Mouse (Mus musculus) kidney, embryonic 16.5 days (tissue): ENCODE measurements around the gene S100a6. TPM values are rescaled to one million over a fixed set of nuclear protein-coding genes. Genes with fewer than 3 reads are reported as not detected.
A peak's percentile ranks its signal among the peaks of the same experiment; 100 is the strongest.

ENCODE experiments used
- ATAC-seq: fragments of 200-750 bp; cut with Nextera tagmentation; 2 replicates; pipeline ENCODE4 v1.8.0; 2017; ENCODE audit warnings: moderate TSS enrichment; ENCODE audit not compliant: low FRiP score, low TSS enrichment
- H3K27ac ChIP-seq: fragments of 300-500 bp; sonication (generic); 2 replicates; pipeline ENCODE4 v1.5.1; 2014; ENCODE audit warnings: low read length
- H3K27me3 ChIP-seq: fragments of 300-500 bp; sonication (generic); 2 replicates; pipeline ENCODE4 v1.6.1; 2014; ENCODE audit warnings: low read length, control low read depth, mixed read lengths; ENCODE audit not compliant: insufficient read depth
- H3K36me3 ChIP-seq: fragments of 300-500 bp; sonication (generic); 2 replicates; pipeline ENCODE4 v1.6.1; 2014; ENCODE audit warnings: low read length, control low read depth, mixed read lengths; ENCODE audit not compliant: insufficient read depth
- H3K4me1 ChIP-seq: fragments of 300-500 bp; sonication (generic); 2 replicates; pipeline ENCODE4 v1.6.1; 2014; ENCODE audit warnings: low read length, control low read depth, mixed read lengths; ENCODE audit not compliant: insufficient read depth
- H3K4me2 ChIP-seq: fragments of 300-500 bp; sonication (generic); replicated peaks from 2 replicates; pipeline ENCODE4 v1.6.1; 2014; ENCODE audit warnings: low read depth, low read length
- H3K4me3 ChIP-seq: fragments of 300-500 bp; sonication (generic); 2 replicates; pipeline ENCODE4 v1.5.1; 2014; ENCODE audit warnings: mild to moderate bottlenecking, low read length
- H3K9ac ChIP-seq: fragments of 300-500 bp; sonication (generic); replicated peaks from 2 replicates; pipeline ENCODE4 v1.6.1; 2014; ENCODE audit warnings: low read length
- H3K9me3 ChIP-seq: fragments of 300-500 bp; sonication (generic); 2 replicates; pipeline ENCODE4 v1.6.1; 2016; ENCODE audit warnings: low read length, control low read depth
- WGBS: fragments of 180-500 bp; shearing (Covaris S2); extraction: QIAGEN DNeasy Blood & Tissue Kit; methylation state at CpG from one replicate; pipeline ENCODE4 v1.1.7; 2014; 5-methylcytosine and 5-hydroxymethylcytosine counted together
- polyA plus RNA-seq: library from polyadenylated mRNA; unstranded; fragments of >200 nt; fragmentation: Nextera tagmentation; extraction: Ambion mirVana; gene quantifications from 2 replicates; pipeline ENCODE4 v1.2.1, GENCODE M21; 2015

The S100a6 gene
- polyA plus RNA-seq, 1 experiment from 2014 or later, result 181 TPM

DNA sequence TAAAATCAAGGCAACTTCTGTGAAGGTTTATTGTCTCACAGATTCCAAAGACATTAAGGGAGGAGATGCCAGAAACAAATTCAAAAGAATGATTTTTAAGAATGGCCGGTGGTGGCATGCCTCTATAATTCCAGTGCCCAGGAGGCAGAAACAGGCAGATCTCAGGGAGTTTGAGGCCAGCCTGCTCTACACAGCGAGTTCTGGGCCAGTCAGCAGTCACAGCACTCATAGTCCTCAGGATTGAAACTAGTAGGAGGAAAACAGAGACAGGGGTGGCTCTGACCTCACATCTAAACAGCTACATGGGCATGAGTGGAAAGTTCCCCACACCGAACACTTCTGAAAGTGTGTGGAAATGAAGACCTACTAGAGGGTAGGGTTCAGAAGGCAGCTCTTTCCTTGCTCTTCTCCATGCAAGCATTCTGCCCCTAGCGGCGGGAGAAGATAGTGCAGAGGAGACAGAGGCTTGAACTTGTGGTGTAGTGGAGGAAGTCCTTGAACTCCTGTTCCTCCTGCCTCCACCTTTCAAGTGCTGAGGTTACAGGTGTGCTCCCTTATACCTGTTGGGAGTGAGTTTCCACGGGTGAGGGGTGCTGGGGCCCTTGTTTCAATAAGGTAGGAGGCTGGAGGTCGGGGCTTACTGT lies 27.0 kb downstream of the S100a6 start:
- H3K4me2 ChIP-seq, result no peak overlapping the region
- H3K36me3 ChIP-seq, result no peaks in the 10 kb centered on the region
- H3K9me3 ChIP-seq, result no peaks in the 10 kb centered on the region
- 57% methylated on average over 7 of the region's 7 CpGs for WGBS
- no peak for ATAC-seq
- H3K4me1 ChIP-seq, result no peaks in the 10 kb centered on the region
- H3K27ac ChIP-seq, result no peak overlapping the region
- H3K9ac ChIP-seq, result no peak overlapping the region
- no peaks in the 10 kb centered on the region for H3K27me3 ChIP-seq
- H3K4me3 ChIP-seq, result no peak overlapping the region

DNA sequence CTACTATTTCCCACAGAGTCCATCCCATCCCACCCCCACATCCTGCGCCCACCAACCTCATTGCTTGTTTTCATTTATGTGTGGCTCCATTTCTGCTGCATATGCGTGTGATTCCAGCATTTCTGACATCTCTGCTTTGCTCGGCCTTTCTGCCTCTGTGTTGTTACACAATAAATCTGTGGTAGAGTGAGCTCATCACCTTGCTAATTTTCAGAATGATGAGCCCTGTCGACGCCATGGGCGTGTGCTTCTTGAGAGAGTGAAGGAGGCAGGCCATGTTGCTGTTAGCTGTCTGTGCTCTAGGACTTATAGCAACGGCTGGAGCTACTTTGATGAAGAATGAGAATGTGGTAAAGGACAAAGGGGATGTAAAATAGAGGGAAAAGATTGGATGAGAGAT lies 28.3 kb downstream of the S100a6 start:
- WGBS, result 77% methylated on average over 7 of the region's 7 CpGs
- H3K27me3 ChIP-seq, result no peaks in the 10 kb centered on the region
- H3K4me2 ChIP-seq, result no peak overlapping the region
- no peaks in the 10 kb centered on the region for H3K4me1 ChIP-seq
- no peak for ATAC-seq
- no peak overlapping the region for H3K4me3 ChIP-seq
- no peak overlapping the region for H3K9ac ChIP-seq
- H3K27ac ChIP-seq, result no peak overlapping the region
- H3K9me3 ChIP-seq, result no peaks in the 10 kb centered on the region
- no peaks in the 10 kb centered on the region for H3K36me3 ChIP-seq

GRCm38 (mm10) chr3:90644220-90644619 lies 31.5 kb downstream of the S100a6 start:
- no peaks in the 10 kb centered on the region for H3K9me3 ChIP-seq
- H3K27ac ChIP-seq, result no peak overlapping the region
- H3K9ac ChIP-seq, result no peak overlapping the region
- no peaks in the 10 kb centered on the region for H3K27me3 ChIP-seq
- H3K4me3 ChIP-seq, result no peak overlapping the region
- no peaks in the 10 kb centered on the region for H3K4me1 ChIP-seq
- H3K4me2 ChIP-seq, result no peak overlapping the region
- 55% methylated on average over 3 of the region's 3 CpGs for WGBS
- ATAC-seq, result no peak
- H3K36me3 ChIP-seq, result no peaks in the 10 kb centered on the region

DNA sequence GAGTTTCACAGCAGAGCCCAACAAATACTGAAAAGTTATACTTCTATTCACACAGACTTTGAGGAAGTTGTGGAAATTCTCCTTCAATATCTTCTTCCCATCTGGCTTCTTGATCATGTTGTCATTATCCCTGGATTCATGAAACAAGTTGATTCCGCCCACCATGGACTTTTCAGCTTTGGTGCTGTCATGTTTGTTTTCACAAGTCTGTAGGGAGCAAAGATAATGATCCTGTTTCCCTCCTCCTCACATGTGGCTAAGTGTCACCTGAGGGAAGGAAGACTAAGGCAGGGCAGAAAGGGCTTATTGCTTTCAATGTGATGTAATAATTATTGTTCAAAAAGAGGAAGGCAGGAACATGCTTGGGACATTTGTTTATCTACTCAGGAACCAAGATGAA lies 34.6 kb downstream of the S100a6 start:
- no peaks in the 10 kb centered on the region for H3K9me3 ChIP-seq
- 69% methylated on average over 1 of the region's 1 CpGs for WGBS
- no peak for ATAC-seq

GRCm38 (mm10) chr3:90648981-90649380 lies 36.3 kb downstream of the S100a6 start:
- H3K9me3 ChIP-seq, result no peaks in the 10 kb centered on the region
- no peak for ATAC-seq
- no peak overlapping the region for H3K4me2 ChIP-seq
- no peak overlapping the region for H3K27ac ChIP-seq
- H3K9ac ChIP-seq, result no peak overlapping the region
- H3K36me3 ChIP-seq, result no peaks in the 10 kb centered on the region
- no peaks in the 10 kb centered on the region for H3K4me1 ChIP-seq
- H3K4me3 ChIP-seq, result no peak overlapping the region
- H3K27me3 ChIP-seq, result no peaks in the 10 kb centered on the region

More for the DNA sequence above, 34.6 kb downstream of the S100a6 start:
- no peak overlapping the region for H3K4me3 ChIP-seq
- no peaks in the 10 kb centered on the region for H3K4me1 ChIP-seq
- H3K27me3 ChIP-seq, result no peaks in the 10 kb centered on the region
- no peak overlapping the region for H3K27ac ChIP-seq
- no peak overlapping the region for H3K9ac ChIP-seq
- no peak overlapping the region for H3K4me2 ChIP-seq
- no peaks in the 10 kb centered on the region for H3K36me3 ChIP-seq

DNA sequence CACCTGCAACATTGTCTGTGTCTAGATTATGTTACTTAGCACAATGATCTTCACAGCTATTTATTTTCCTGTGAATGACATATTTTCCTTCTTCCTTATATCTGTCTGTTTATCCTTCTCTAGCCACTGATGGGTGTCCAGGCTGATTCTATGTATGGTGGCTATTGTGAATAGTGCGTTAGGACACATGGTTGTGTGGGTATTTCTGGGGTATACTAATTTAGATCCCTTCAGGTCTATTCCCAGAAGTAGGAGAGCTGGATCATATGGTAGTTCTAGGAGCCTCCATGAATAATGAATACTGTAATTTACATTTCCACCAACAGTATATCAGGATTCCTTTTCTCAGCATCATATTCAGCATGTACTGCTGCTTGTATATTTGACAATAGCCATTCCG lies 37.1 kb downstream of the S100a6 start:
- 88% methylated on average over 2 of the region's 2 CpGs for WGBS
- Histone ChIP-seq H3K27ac (no peak overlapping the region), H3K4me1 (no peaks in the 10 kb centered on the region), H3K4me2 (no peak overlapping the region), H3K27me3 (no peaks in the 10 kb centered on the region), H3K4me3 (no peak overlapping the region), H3K9me3 (no peaks in the 10 kb centered on the region), H3K9ac (no peak overlapping the region), H3K36me3 (no peaks in the 10 kb centered on the region)
- no peak for ATAC-seq

GRCm38 (mm10) chr3:90652878-90653508 lies 40.3 kb downstream of the S100a6 start:
- 35% methylated on average over 5 of the region's 5 CpGs for WGBS
- Histone ChIP-seq H3K36me3 (no peaks in the 10 kb centered on the region), H3K9me3 (no peaks in the 10 kb centered on the region), H3K27ac (no peak overlapping the region), H3K27me3 (no peaks in the 10 kb centered on the region), H3K9ac (no peak overlapping the region), H3K4me2 (no peak overlapping the region), H3K4me1 (no peaks in the 10 kb centered on the region), H3K4me3 (no peak overlapping the region)
- ATAC-seq, result peak; percentile 76

GRCm38 (mm10) chr3:90653717-90654116 lies 41.0 kb downstream of the S100a6 start, which contains the start of gene S100a7a:
Gene S100a7a, plus strand, starts transcription at chr3:90654017.
- no peak within 1 kb of the TSS for H3K9ac ChIP-seq
- H3K36me3 ChIP-seq, result no peaks in the 10 kb centered on the region
- H3K27ac ChIP-seq, result no peak within 1 kb of the TSS
- no peak for ATAC-seq
- no peak within 1 kb of the TSS for H3K4me3 ChIP-seq
- H3K4me1 ChIP-seq, result no peaks in the 10 kb centered on the region
- no peaks in the 10 kb centered on the region for H3K9me3 ChIP-seq
- no peaks in the 10 kb centered on the region for H3K27me3 ChIP-seq
- H3K4me2 ChIP-seq, result no peak within 1 kb of the TSS

DNA sequence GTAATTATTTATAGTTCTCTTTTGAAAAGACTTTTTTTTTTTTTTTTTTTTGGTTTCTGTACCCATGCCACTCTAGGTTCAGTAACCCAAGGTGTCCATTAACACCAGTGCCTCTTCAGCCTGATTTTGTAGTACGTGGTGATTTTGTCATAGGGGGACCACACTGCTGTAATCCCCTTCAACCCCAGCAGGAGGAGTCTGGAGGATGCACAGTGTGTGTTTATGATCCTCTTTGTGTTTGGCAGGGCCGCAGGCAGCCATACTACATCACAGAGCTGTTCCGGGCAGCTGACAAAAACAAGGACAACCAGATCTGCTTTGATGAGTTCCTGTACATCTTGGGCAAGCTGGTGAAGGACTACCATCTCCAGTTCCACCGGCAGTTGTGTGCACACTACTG lies 44.7 kb downstream of the S100a6 start:
- 78% methylated on average over 4 of the region's 4 CpGs for WGBS

DNA sequence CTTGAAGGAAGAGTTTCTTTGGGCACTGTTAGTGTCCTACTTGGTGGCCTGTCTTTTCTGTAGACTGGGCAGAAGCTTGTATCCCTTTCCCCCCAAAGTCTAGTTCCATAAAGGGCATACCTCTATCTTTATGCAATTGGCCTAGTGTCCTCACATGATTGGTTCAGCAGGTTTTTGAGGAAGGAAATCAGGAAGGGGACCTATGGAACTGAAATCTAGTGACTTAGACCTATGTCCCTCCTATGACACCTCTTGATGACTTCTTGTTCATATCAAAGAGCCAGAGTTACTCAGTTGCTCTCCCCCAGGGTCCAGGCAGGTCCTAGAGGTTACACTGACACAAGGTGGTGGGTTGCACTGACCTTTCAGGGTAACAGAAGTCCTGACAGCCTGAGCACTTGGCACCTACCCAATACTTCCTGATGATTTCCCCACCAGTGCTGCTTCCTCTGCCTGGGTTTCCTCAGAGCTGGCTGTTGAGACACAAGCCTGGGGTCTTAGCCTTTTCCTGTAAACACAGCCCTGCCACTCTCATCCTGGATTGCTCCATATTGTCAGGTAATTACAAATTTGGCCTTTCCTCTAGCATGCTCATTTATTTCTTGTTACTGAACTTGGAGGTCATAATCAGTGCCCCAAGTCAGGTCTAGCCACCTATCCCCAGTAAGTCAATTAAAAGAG lies 46.8 kb downstream of the S100a6 start:
- ATAC-seq, result no peak
- no peak overlapping the region for H3K4me3 ChIP-seq
- no peak overlapping the region for H3K27ac ChIP-seq
- no peaks in the 10 kb centered on the region for H3K36me3 ChIP-seq
- no peak overlapping the region for H3K9ac ChIP-seq
- H3K4me1 ChIP-seq, result no peaks in the 10 kb centered on the region
- H3K27me3 ChIP-seq, result no peaks in the 10 kb centered on the region
- H3K9me3 ChIP-seq, result no peaks in the 10 kb centered on the region
- H3K4me2 ChIP-seq, result no peak overlapping the region

More for the DNA sequence above, 44.7 kb downstream of the S100a6 start:
- Histone ChIP-seq H3K4me2 (no peak overlapping the region), H3K4me1 (no peaks in the 10 kb centered on the region), H3K4me3 (no peak overlapping the region), H3K36me3 (no peaks in the 10 kb centered on the region), H3K9ac (no peak overlapping the region), H3K9me3 (no peaks in the 10 kb centered on the region), H3K27me3 (no peaks in the 10 kb centered on the region), H3K27ac (no peak overlapping the region)
- ATAC-seq, result no peak
